ENCODE assay signal across 7 mouse cellular contexts in the genomic region with DNA sequence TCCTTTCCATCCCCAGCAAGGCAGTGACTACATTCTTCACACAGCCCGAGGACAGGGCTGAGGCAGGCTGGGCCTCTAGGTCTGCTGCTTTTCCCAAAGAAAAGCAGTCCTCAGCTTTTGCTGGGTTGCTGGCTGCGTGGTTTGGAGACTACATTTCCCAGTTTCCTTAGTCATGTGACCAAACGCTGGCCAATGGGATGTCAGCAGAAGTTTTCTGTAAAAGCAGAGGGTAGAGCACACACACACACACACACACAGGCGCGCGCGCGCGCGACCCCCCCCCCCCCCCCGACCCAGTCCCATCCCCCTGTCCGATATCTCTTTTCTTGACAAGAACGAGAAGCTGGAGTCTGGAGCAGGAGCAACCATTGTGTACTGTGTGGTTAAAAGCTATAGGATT. TPM values are rescaled to one million over a fixed set of nuclear protein-coding genes. Genes with fewer than 3 reads are reported as not detected.
A peak's percentile ranks its signal among the peaks of the same experiment; 100 is the strongest.
DNase-seq lines count a peak whose midpoint lies in the region; ATAC-seq and TF ChIP-seq lines count a peak whose summit lies in the region.

No protein-coding gene starts in this region.

- peak; percentile 81 for DNase-seq in ZHBTc4 (ENCODE audit: low read depth, low spot score)
- DNase-seq in gastrocnemius, postnatal 14 days: peak; percentile 71
- peak; percentile 74 for DNase-seq in intestine, embryonic 14.5 days (ENCODE audit: low spot score)
- peak; percentile 63 to 74 for DNase-seq in left cerebral cortex, adult 2 months (ENCODE audit: extremely low spot score in 1 of 2, low spot score in 2 of 2)
- peak; percentile 89 for DNase-seq in lung, postnatal 36 days
- DNase-seq in right cerebral cortex, postnatal 4 days: peak; percentile 69

- TF ChIP-seq POLR2A in cortical plate, adult 2 months (IDR thresholded peaks at IDR 0.05; ENCODE audit: extremely low read depth, insufficient read depth, low read length): 0 out of 2 replicates have a peak, but pooled peaks have one; percentile 30

- peak; percentile 72 for ATAC-seq in intestine, embryonic 14.5 days (replicated peaks; ENCODE audit: low FRiP score, low TSS enrichment, low read depth)

- H3K9me3 ChIP-seq in intestine, embryonic 14.5 days (ENCODE audit: control insufficient read depth, low read length): no peaks in the 10 kb centered on the region

- no peak overlapping the region for H3K27ac ChIP-seq in cortical plate, adult 2 months (ENCODE audit: insufficient read depth, low read length)
- peak overlapping the region; percentile 71; the same call in 1 of the 2 replicates for H3K27ac ChIP-seq in intestine, embryonic 14.5 days (ENCODE audit: low read depth)
- H3K27ac ChIP-seq in left cerebral cortex, adult 2 months: peak overlapping the region; percentile 70; the same call in 1 of the 2 replicates

- intact Hi-C loops in gastrocnemius, postnatal 14 days (cut with DNase I; ENCODE audit: low total_unique reads): loop anchor here (10.0 kb wide), 1 partner anchor 179 kb away; no protein-coding TSS in a partner anchor
- intact Hi-C loops in left cerebral cortex, adult 2 months (cut with DNase I): no loop called here

- peak overlapping the region; percentile 63 for H3K4me2 ChIP-seq in intestine, embryonic 14.5 days (ENCODE audit: low read length)

- no peak for TF ChIP-seq CTCF in cortical plate, adult 2 months (IDR thresholded peaks at IDR 0.05; ENCODE audit: extremely low read depth, insufficient read depth, low read length)
- TF ChIP-seq CTCF in left cerebral cortex, adult 2 months (IDR thresholded peaks at IDR 0.05): no peak

- no peak overlapping the region for H3K9ac ChIP-seq in intestine, embryonic 14.5 days (ENCODE audit: low read length)

- H3K4me1 ChIP-seq in cortical plate, adult 2 months (ENCODE audit: control insufficient read depth, insufficient read depth, low read length): no peaks in the 10 kb centered on the region
- peaks cover 34% of the 10 kb centered on the region for H3K4me1 ChIP-seq in intestine, embryonic 14.5 days (replicated peaks; ENCODE audit: control insufficient read depth, insufficient read depth, low read length)

- H3K36me3 ChIP-seq in intestine, embryonic 14.5 days (ENCODE audit: control insufficient read depth, insufficient read depth, low read length): no peaks in the 10 kb centered on the region

- 0% methylated on average over 13 of the region's 13 CpGs for WGBS in intestine, embryonic 14.5 days

- no peaks in the 10 kb centered on the region for H3K27me3 ChIP-seq in intestine, embryonic 14.5 days (replicated peaks; ENCODE audit: control insufficient read depth, insufficient read depth, low read length)

- no peak overlapping the region for H3K4me3 ChIP-seq in cortical plate, adult 2 months (ENCODE audit: insufficient read depth, low read length)
- no peak overlapping the region for H3K4me3 ChIP-seq in intestine, embryonic 14.5 days (ENCODE audit: low read depth, low read length)
- peak overlapping the region; percentile 23 for H3K4me3 ChIP-seq in left cerebral cortex, adult 2 months

RNA-seq across cellular contexts. Expression of a gene that starts 20.1 kb away (rescaled TPM):
- 13.5 and 17.5 TPM in 2 replicates for polyA plus RNA-seq in cortical plate, adult 2 months (2012; rRNA removed)
- under 1 TPM; 0.44 to 0.45 TPM for total RNA-seq in gastrocnemius, postnatal 14 days (2021)
- 2.1 and 2.2 TPM in 2 replicates for polyA plus RNA-seq in intestine, embryonic 14.5 days (2014; fragmentation: Nextera tagmentation; extraction: Ambion mirVana)
- total RNA-seq in left cerebral cortex, adult 2 months (2021): 10 to 100 TPM in 1 of 2 experiments, 1 to 10 TPM in 1; 9.9 to 12.6 TPM

RNA-seq across cellular contexts. Expression of a gene that starts 24.3 kb away (rescaled TPM):
- polyA plus RNA-seq in cortical plate, adult 2 months (2012; rRNA removed): 47.1 TPM in 2 replicates
- 10 to 100 TPM; 17.0 to 20.8 TPM for total RNA-seq in gastrocnemius, postnatal 14 days (2021)
- polyA plus RNA-seq in intestine, embryonic 14.5 days (2014; fragmentation: Nextera tagmentation; extraction: Ambion mirVana): 105 and 110 TPM in 2 replicates
- total RNA-seq in left cerebral cortex, adult 2 months (2021): 10 to 100 TPM; 35.2 to 38.8 TPM

RNA-seq across cellular contexts. Expression of a gene that starts 46.8 kb away (rescaled TPM):
- 44.1 and 45.8 TPM in 2 replicates for polyA plus RNA-seq in cortical plate, adult 2 months (2012; rRNA removed)
- 1 to 10 TPM; 7.0 to 7.5 TPM for total RNA-seq in gastrocnemius, postnatal 14 days (2021)
- polyA plus RNA-seq in intestine, embryonic 14.5 days (2014; fragmentation: Nextera tagmentation; extraction: Ambion mirVana): 25.9 and 31.2 TPM in 2 replicates
- total RNA-seq in left cerebral cortex, adult 2 months (2021): 10 to 100 TPM; 35.4 to 40.5 TPM

RNA-seq across cellular contexts. Expression of a gene that starts 51.4 kb away (rescaled TPM):
- polyA plus RNA-seq in cortical plate, adult 2 months (2012; rRNA removed): 2.3 and 2.7 TPM in 2 replicates
- total RNA-seq in gastrocnemius, postnatal 14 days (2021): 1 to 10 TPM; 2.0 to 3.5 TPM
- polyA plus RNA-seq in intestine, embryonic 14.5 days (2014; fragmentation: Nextera tagmentation; extraction: Ambion mirVana): 3.5 and 3.6 TPM in 2 replicates
- total RNA-seq in left cerebral cortex, adult 2 months (2021): 1 to 10 TPM; 1.5 to 1.7 TPM

Comparison
In these comparisons a context has a peak if more than half of its experiments do, and no peak if none do; other contexts are left out.
1. RNA of a gene that starts 20.1 kb away (total RNA-seq): 9.9 to 12.6 TPM in left cerebral cortex, adult 2 months; 0.44 to 0.45 TPM in gastrocnemius, postnatal 14 days; every median in the first group is over 4 times any median in the second.
2. RNA of a gene that starts 46.8 kb away (total RNA-seq): 35.4 to 40.5 TPM in left cerebral cortex, adult 2 months; 7.0 to 7.5 TPM in gastrocnemius, postnatal 14 days; every median in the first group is over 4 times any median in the second.
3. Peak in every context shown above with its lines, with median percentiles within 50 percentile points of each other: DNase-seq.